Mouse (Mus musculus): Measurements from ENCODE around the gene Zfp868. TPM values are rescaled to one million over a fixed set of nuclear protein-coding genes. Genes with fewer than 3 reads are reported as not detected.
A peak's percentile ranks its signal among the peaks of the same experiment; 100 is the strongest.
"Not testable (repeated sequence)": the region's sequence is repeated elsewhere in the genome, so short reads cannot be mapped to it uniquely, and the experiment has no call there.

The Zfp868 gene
- polyA plus RNA-seq (2015; fragmentation: Nextera tagmentation; extraction: Ambion mirVana), result 5.5 and 6.5 TPM in 2 replicates

DNA sequence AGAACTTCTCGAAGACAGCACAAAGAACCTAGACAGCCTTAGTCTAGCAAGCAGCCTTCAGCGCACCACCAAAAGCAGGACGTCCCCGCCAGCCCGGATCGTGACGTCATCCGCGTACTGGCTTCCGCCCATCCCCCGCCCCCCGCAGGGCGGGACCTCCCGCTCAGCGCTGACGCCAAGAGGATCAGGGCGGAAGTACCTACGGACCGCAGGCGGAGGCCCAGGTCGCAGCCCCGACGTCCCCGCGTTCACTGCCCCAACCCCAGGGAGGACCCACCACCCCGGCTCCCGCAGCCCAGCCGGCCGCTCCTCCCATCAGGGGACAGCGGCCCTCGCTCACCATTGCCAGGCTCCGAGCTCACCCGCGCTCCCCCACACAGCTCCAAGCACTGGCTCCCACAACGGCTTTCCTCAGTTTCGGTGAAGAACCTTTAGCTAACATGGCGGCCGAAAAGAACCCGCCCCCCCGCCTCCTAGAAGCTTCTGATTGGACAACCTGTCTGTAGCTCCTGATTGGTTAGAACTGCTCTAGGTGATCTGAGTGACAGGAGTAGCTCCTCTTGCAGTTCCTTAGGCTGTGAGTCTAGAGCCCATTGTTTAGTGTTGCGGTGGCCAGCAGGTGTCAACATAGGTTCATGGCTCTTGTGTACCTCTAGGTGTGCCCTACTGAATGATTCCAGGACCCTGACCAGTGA lies at the start of gene Zfp868:
Zfp868 (minus strand) TSS at position 454 of the 695 bp plus-strand sequence.
- no peaks in the 10 kb centered on the region for H3K27me3 ChIP-seq (ENCODE audit: control insufficient read depth, insufficient read depth, low read depth, low read length)
- H3K36me3 ChIP-seq (ENCODE audit: control insufficient read depth, insufficient read depth), result no peaks in the 10 kb centered on the region
- WGBS (ENCODE audit: insufficient replicate concordance), result under 1% methylated on average over 41 of the region's 41 CpGs
- H3K4me2 ChIP-seq (ENCODE audit: low read depth, low read length), result peak within 1 kb of the TSS; percentile 80
- peak within 1 kb of the TSS; percentile 86 for H3K9ac ChIP-seq (ENCODE audit: low read depth, low read length)
- peak within 1 kb of the TSS; percentile 72 for H3K4me3 ChIP-seq (ENCODE audit: low read depth, low read length)
- H3K4me1 ChIP-seq (ENCODE audit: control insufficient read depth, low read depth, low read length), result peaks cover 9% of the 10 kb centered on the region
- peak within 1 kb of the TSS; percentile 90 for H3K27ac ChIP-seq (ENCODE audit: low read length)
- ATAC-seq (ENCODE audit: low read depth), result peak; percentile 96
- no peaks in the 10 kb centered on the region for H3K9me3 ChIP-seq (replicated peaks; ENCODE audit: control insufficient read depth, low read length)

DNA sequence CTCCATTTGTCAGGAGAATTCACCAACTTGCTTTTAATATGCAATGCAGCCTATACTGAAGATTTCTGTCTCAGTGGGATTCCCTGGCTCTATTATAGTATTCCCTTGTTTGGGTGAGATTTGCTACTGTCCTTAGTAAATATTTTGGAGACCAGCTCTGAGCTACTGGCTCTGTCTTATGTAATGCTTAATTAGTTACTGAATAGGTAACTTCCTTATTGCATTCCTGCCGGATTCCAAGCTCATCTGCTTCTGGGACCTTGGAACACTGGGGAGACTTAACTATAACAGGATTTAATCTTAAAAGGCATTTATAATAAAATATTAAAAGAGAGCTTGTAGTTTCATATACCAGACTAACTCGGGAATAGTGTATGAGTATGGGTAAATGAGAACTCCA lies 39.7 kb upstream of the Zfp868 start:
- not testable (repeated sequence) for H3K27me3 ChIP-seq (ENCODE audit: control insufficient read depth, insufficient read depth, low read depth, low read length); ATAC-seq (ENCODE audit: low read depth); H3K4me1 ChIP-seq (ENCODE audit: control insufficient read depth, low read depth, low read length); H3K27ac ChIP-seq (ENCODE audit: low read length); H3K4me2 ChIP-seq (ENCODE audit: low read depth, low read length); H3K9ac ChIP-seq (ENCODE audit: low read depth, low read length); H3K36me3 ChIP-seq (ENCODE audit: control insufficient read depth, insufficient read depth); H3K9me3 ChIP-seq (replicated peaks; ENCODE audit: control insufficient read depth, low read length); H3K4me3 ChIP-seq (ENCODE audit: low read depth, low read length)
- WGBS (ENCODE audit: insufficient replicate concordance), result 50% methylated on average over 2 of the region's 2 CpGs

DNA sequence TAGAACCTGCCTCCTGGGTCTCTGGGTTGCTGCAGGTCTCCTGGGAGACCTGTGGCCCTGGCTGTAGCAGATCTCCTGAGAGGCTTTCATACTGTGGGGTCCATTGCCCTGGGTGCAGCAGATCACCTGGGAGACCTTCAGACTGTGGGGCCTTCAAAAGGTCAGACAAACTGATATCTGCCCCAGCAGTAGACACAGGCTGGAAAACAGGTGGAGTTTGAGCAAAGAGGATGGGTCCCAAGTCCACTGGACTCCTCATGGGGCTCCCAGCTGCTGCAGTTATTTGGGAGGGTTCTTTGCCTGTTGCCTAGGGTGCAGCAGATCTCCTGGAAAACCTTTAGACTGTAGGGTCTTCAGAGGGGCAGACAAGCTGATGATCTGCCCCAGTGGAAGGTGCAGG lies 35.9 kb upstream of the Zfp868 start:
- Histone ChIP-seq H3K9me3 (replicated peaks; ENCODE audit: control insufficient read depth, low read length) (no peaks in the 10 kb centered on the region), H3K4me1 (ENCODE audit: control insufficient read depth, low read depth, low read length) (no peaks in the 10 kb centered on the region), H3K4me2 (ENCODE audit: low read depth, low read length) (no peak overlapping the region), H3K9ac (ENCODE audit: low read depth, low read length) (no peak overlapping the region), H3K4me3 (ENCODE audit: low read depth, low read length) (no peak overlapping the region), H3K27me3 (ENCODE audit: control insufficient read depth, insufficient read depth, low read depth, low read length) (no peaks in the 10 kb centered on the region), H3K36me3 (ENCODE audit: control insufficient read depth, insufficient read depth) (no peaks in the 10 kb centered on the region), H3K27ac (ENCODE audit: low read length) (no peak overlapping the region)
- peak; percentile 77 for ATAC-seq (ENCODE audit: low read depth)

DNA sequence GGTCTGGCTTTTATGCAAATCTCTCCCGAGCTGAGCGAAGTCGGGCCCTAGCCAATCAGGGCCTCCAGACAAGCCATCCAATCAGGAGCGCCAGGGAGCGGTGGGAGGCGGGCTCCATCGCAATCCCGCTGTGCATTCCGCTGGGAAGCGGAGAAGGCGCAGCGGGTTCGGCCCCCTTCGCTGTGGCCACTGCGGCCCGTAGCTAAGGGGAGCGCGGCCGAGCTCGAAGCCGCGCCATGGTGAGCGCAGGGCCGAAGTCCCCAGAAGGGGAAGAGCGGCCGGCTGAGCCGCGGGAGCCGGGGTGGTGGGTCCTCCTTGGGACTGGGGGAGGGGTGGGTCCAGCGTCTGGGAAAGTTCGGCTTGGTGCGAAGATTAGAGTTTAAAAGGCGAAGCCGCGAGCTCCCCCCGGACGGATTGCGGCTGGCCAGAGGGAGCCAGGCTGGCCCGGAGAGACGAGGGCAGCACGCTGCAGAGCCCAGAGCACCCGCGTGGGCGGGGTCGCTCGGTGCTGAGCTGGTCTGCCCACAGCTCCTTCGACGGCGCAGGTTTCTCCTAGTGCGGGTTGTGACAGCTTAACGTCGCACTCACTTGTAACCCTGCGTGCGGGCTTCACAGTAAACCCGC lies 29.1 kb upstream of the Zfp868 start, which contains the start of gene Zfp964:
Zfp964 (plus strand) TSS at position 122 of the 624 bp plus-strand sequence.
- Histone ChIP-seq H3K4me2 (ENCODE audit: low read depth, low read length) (peak within 1 kb of the TSS; percentile 78), H3K4me3 (ENCODE audit: low read depth, low read length) (peak within 1 kb of the TSS; percentile 61), H3K9ac (ENCODE audit: low read depth, low read length) (peak within 1 kb of the TSS; percentile 59), H3K36me3 (ENCODE audit: control insufficient read depth, insufficient read depth) (no peaks in the 10 kb centered on the region), H3K27ac (ENCODE audit: low read length) (peak within 1 kb of the TSS; percentile 64), H3K9me3 (replicated peaks; ENCODE audit: control insufficient read depth, low read length) (no peaks in the 10 kb centered on the region), H3K27me3 (ENCODE audit: control insufficient read depth, insufficient read depth, low read depth, low read length) (peaks cover 19% of the 10 kb centered on the region), H3K4me1 (ENCODE audit: control insufficient read depth, low read depth, low read length) (no peaks in the 10 kb centered on the region)
- ATAC-seq (ENCODE audit: low read depth), result peak; percentile 96
- under 1% methylated on average over 55 of the region's 55 CpGs for WGBS (ENCODE audit: insufficient replicate concordance)

DNA sequence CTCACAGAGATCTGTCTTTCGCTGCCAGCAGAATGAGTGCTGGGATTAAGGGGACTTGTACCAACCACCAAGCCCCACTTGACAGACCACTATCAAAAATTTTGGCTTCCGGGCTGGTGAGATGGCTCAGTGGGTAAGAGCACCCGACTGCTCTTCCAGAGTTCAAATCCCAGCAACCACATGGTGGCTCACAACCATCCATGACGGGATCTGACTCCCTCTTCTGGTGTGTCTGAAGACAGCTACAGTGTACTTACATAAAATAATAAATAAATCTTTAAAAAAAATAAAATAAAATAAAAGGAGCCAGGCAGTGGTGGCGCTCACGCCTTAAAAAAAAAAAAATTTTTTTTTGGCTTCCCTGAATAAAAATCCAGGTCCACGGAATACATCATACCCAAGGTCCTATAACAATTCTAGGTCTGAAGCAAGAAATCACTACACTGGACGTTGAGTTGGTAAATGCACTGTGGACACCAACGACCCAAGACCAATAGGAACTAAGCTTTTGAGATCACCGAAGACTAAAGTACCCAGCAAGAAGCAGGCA lies 28.5 kb upstream of the Zfp868 start:
- no peak for ATAC-seq (ENCODE audit: low read depth)
- no peak overlapping the region for H3K27ac ChIP-seq (ENCODE audit: low read length)
- H3K36me3 ChIP-seq (ENCODE audit: control insufficient read depth, insufficient read depth), result no peaks in the 10 kb centered on the region
- 34% methylated on average over 10 of the region's 10 CpGs for WGBS (ENCODE audit: insufficient replicate concordance)
- H3K4me2 ChIP-seq (ENCODE audit: low read depth, low read length), result peak overlapping the region; percentile 78
- no peaks in the 10 kb centered on the region for H3K4me1 ChIP-seq (ENCODE audit: control insufficient read depth, low read depth, low read length)
- peak overlapping the region; percentile 61 for H3K4me3 ChIP-seq (ENCODE audit: low read depth, low read length)
- no peaks in the 10 kb centered on the region for H3K9me3 ChIP-seq (replicated peaks; ENCODE audit: control insufficient read depth, low read length)
- H3K9ac ChIP-seq (ENCODE audit: low read depth, low read length), result no peak overlapping the region
- H3K27me3 ChIP-seq (ENCODE audit: control insufficient read depth, insufficient read depth, low read depth, low read length), result peaks cover 19% of the 10 kb centered on the region

DNA sequence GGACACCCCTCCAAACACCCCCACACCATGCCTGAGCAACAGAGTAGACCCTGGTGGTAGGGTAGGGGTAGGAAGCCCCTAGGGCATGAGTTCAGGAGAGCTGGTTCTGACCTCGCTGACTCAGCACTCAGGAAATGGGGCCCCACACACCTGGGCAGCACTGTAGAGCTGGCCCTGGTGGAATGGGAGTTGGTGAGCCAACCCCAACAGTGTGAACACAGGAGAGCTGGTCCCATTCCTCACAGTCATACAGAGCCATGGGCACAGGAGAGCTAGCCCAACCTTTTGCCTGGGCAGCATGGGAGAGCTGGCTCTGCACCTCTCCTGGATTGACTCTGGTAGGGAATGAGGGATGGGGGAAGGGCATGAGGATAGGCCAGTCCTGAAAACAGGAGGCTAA lies 7.3 kb downstream of the Zfp868 start:
- Histone ChIP-seq H3K36me3 (ENCODE audit: control insufficient read depth, insufficient read depth) (no peaks in the 10 kb centered on the region; the same call in 1 of the 2 replicates), H3K9ac (ENCODE audit: low read depth, low read length) (no peak overlapping the region), H3K4me2 (ENCODE audit: low read depth, low read length) (no peak overlapping the region), H3K4me3 (ENCODE audit: low read depth, low read length) (no peak overlapping the region), H3K4me1 (ENCODE audit: control insufficient read depth, low read depth, low read length) (no peaks in the 10 kb centered on the region), H3K27ac (ENCODE audit: low read length) (no peak overlapping the region), H3K27me3 (ENCODE audit: control insufficient read depth, insufficient read depth, low read depth, low read length) (no peaks in the 10 kb centered on the region), H3K9me3 (replicated peaks; ENCODE audit: control insufficient read depth, low read length) (no peaks in the 10 kb centered on the region)
- ATAC-seq (ENCODE audit: low read depth), result 0 out of 2 replicates have a peak, but pooled peaks have one; percentile 9
- WGBS (ENCODE audit: insufficient replicate concordance), result 60% methylated on average over 1 of the region's 1 CpGs

DNA sequence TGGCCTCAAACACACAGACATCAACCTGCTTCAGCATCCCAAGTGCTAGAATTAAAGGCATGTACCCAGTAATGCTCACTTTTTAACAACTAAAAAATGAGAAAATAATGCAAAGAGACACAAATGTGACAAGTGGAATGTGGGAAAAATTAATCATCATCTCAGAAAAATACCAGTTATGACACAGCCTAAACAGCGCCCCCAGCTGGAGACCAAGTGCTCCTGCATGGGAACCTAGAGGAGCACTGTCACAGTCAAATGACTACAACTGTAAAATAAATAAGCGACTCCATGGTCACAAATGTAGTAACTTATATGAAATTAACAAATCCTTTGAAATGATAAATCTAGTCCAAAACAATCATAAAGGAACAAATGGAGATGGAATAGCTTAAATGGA lies 10.7 kb downstream of the Zfp868 start:
- peaks cover 11% of the 10 kb centered on the region for H3K36me3 ChIP-seq (ENCODE audit: control insufficient read depth, insufficient read depth)

DNA sequence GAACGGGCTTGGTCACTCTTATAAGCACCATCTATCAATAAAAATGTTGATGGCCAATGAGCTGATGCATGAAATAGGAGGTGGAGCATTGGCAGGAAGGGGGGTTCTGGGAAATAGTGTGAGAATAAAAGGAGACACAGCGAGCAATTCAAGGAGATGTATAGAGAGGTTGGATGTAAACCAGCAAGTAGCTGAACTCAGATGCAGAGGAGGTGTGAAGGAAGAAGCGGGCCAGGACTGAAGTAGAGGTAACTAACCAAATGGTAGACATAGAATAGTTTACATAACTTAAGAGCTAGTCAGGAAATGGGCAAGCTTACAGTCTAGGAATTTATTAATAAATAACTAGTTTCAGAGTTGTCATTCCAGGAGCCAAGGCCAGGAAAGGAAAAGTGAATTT lies 27.8 kb downstream of the Zfp868 start:
- not testable (repeated sequence) for ATAC-seq (ENCODE audit: low read depth); H3K9ac ChIP-seq (ENCODE audit: low read depth, low read length); H3K4me1 ChIP-seq (ENCODE audit: control insufficient read depth, low read depth, low read length); H3K9me3 ChIP-seq (replicated peaks; ENCODE audit: control insufficient read depth, low read length); H3K27ac ChIP-seq (ENCODE audit: low read length); H3K36me3 ChIP-seq (ENCODE audit: control insufficient read depth, insufficient read depth); H3K4me3 ChIP-seq (ENCODE audit: low read depth, low read length); H3K27me3 ChIP-seq (ENCODE audit: control insufficient read depth, insufficient read depth, low read depth, low read length); H3K4me2 ChIP-seq (ENCODE audit: low read depth, low read length)
- WGBS (ENCODE audit: insufficient replicate concordance), result 81% methylated on average over 2 of the region's 3 CpGs

More for the DNA sequence above, 10.7 kb downstream of the Zfp868 start:
- no peak for ATAC-seq (ENCODE audit: low read depth)
- no peaks in the 10 kb centered on the region for H3K27me3 ChIP-seq (ENCODE audit: control insufficient read depth, insufficient read depth, low read depth, low read length)
- H3K4me2 ChIP-seq (ENCODE audit: low read depth, low read length), result no peak overlapping the region
- no peak overlapping the region for H3K4me3 ChIP-seq (ENCODE audit: low read depth, low read length)
- no peaks in the 10 kb centered on the region for H3K9me3 ChIP-seq (replicated peaks; ENCODE audit: control insufficient read depth, low read length)
- H3K9ac ChIP-seq (ENCODE audit: low read depth, low read length), result no peak overlapping the region
- 49% methylated on average over 2 of the region's 2 CpGs for WGBS (ENCODE audit: insufficient replicate concordance)
- no peak overlapping the region for H3K27ac ChIP-seq (ENCODE audit: low read length)
- H3K4me1 ChIP-seq (ENCODE audit: control insufficient read depth, low read depth, low read length), result no peaks in the 10 kb centered on the region

DNA sequence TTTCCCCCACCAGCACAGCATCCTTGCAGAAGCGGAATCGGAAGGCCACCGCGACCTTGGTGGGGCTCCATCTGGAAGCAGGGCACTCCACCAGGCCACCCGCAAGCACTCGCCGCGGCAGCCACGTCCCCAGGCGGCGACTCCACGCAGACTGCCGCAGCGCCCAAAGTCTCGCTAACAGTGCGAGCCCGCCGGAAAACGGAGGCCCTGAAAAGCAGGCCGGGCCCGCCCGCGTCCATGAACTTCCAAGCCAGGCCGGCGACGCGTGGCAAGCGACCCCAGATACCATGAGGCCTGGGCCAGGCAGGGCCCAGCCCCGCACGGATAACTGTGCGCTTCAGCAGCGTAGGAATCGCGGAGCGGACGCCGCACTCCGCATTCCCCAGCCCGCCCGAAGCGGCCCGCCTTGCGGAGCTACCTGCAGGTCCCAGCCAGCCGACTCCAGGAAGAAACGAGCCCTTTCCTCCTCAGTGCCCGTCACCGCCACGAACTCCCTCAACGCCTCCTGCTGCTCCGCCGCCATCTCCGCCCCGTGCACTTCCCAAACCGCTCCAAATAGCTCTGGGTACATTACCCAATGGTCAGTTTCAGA lies 40.6 kb downstream of the Zfp868 start:
- Histone ChIP-seq H3K9me3 (replicated peaks; ENCODE audit: control insufficient read depth, low read length) (no peaks in the 10 kb centered on the region), H3K4me1 (ENCODE audit: control insufficient read depth, low read depth, low read length) (no peaks in the 10 kb centered on the region), H3K36me3 (ENCODE audit: control insufficient read depth, insufficient read depth) (no peaks in the 10 kb centered on the region), H3K27me3 (ENCODE audit: control insufficient read depth, insufficient read depth, low read depth, low read length) (peaks cover 6% of the 10 kb centered on the region), H3K27ac (ENCODE audit: low read length) (no peak overlapping the region), H3K4me3 (ENCODE audit: low read depth, low read length) (peak overlapping the region; percentile 43), H3K4me2 (ENCODE audit: low read depth, low read length) (peak overlapping the region; percentile 57), H3K9ac (ENCODE audit: low read depth, low read length) (no peak overlapping the region)
- 3% methylated on average over 54 of the region's 54 CpGs for WGBS (ENCODE audit: insufficient replicate concordance)
- no peak for ATAC-seq (ENCODE audit: low read depth)
